Mouse (Mus musculus) liver, postnatal 0 days (tissue): Measurements from ENCODE around the gene Upk1a.

ENCODE experiments used
- CTCF ChIP-seq: sonication (generic); IDR thresholded peaks from 2 replicates; pipeline ENCODE4 v1.5.1; 2016; ENCODE audit warnings: antibody characterized with exemption, low read depth
- EP300 ChIP-seq: IDR thresholded peaks from 2 replicates; pipeline ENCODE4 v1.6.1; 2016; ENCODE audit warnings: antibody characterized with exemption, low read depth, mild to moderate bottlenecking

- TF ChIP-seq CTCF (peak; percentile 96), EP300 (no peak)
Observed at GRCm38 (mm10) chr7:30589435-30590301, 23.0 kb downstream of the Upk1a start.
